Mouse (Mus musculus) olfactory bulb, adult 2 months (tissue): ENCODE results near the gene Rapgef2.

Source experiments
- CTCF ChIP-seq: fragments of 200-500 bp; IDR thresholded peaks from 2 replicates; pipeline ENCODE4 v1.5.1; 2012; ENCODE audit warnings: low read depth, mild to moderate bottlenecking, low read length, moderate library complexity; ENCODE audit not compliant: insufficient read depth
- POLR2A ChIP-seq: fragments of 200-500 bp; IDR thresholded peaks from 2 replicates; pipeline ENCODE4 v1.6.1; 2012; ENCODE audit warnings: mild to moderate bottlenecking, low read depth, low read length, moderate library complexity; ENCODE audit not compliant: insufficient read depth

DNA sequence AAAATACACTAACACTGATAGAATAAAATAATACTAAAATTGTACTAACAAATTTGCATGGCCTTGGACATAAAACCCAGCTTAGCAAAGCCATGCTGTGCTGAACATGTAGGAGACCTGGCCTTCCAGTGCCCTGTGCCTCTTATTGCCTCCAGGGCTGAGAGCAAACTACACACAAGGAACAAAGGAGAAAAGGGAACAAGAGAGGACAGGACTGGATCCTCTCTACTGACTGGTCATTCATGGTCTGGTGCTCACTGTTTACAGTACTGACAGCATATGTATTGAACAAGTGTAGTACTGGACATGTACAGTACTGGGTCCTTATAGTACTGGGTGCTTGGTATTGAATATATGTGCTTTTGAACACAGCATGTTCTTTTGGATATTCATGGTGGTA, 58.0 kb downstream of the Rapgef2 start:
- TF ChIP-seq POLR2A (no peak), CTCF (no peak)
